Mouse (Mus musculus): ENCODE results near the gene Wnt1. TPM values are rescaled to one million over a fixed set of nuclear protein-coding genes. Genes with fewer than 3 reads are reported as not detected.
"Not testable (repeated sequence)": the region's sequence is repeated elsewhere in the genome, so short reads cannot be mapped to it uniquely, and the experiment has no call there.

The Wnt1 gene
- polyA plus RNA-seq, 1 experiment from 2014 or later: not detected

- Histone ChIP-seq H3K9me3 (replicated peaks) (no peaks in the 10 kb centered on the region), H3K27ac (ENCODE audit: poor library complexity, severe bottlenecking) (no peak overlapping the region), H3K9ac (peak overlapping the region; percentile 62), H3K4me2 (peak overlapping the region; percentile 97), H3K4me1 (replicated peaks) (peaks cover 62% of the 10 kb centered on the region), H3K4me3 (peak overlapping the region; percentile 56), H3K27me3 (replicated peaks) (peaks cover 87% of the 10 kb centered on the region), H3K36me3 (peaks cover 14% of the 10 kb centered on the region)
- WGBS: under 1% methylated on average over 58 of the region's 58 CpGs
- ATAC-seq (ENCODE audit: insufficient number of reproducible peaks, low FRiP score): no peak
These were observed 17.4 kb downstream of the Wnt1 start for GRCm38 (mm10) chr15:98806809-98807770.

- peak overlapping the region; percentile 56 for H3K4me3 ChIP-seq
- peaks cover 77% of the 10 kb centered on the region for H3K27me3 ChIP-seq (replicated peaks)
- ATAC-seq (ENCODE audit: insufficient number of reproducible peaks, low FRiP score): 0 out of 2 replicates have a peak, but pooled peaks have one; percentile 19
- no peak overlapping the region for H3K27ac ChIP-seq (ENCODE audit: poor library complexity, severe bottlenecking)
- H3K36me3 ChIP-seq: peaks cover 23% of the 10 kb centered on the region
- H3K9ac ChIP-seq: peak overlapping the region; percentile 62
- H3K4me1 ChIP-seq (replicated peaks): peaks cover 59% of the 10 kb centered on the region
- H3K4me2 ChIP-seq: peak overlapping the region; percentile 97
- no peaks in the 10 kb centered on the region for H3K9me3 ChIP-seq (replicated peaks)
- under 1% methylated on average over 33 of the region's 34 CpGs for WGBS
These were observed 18.4 kb downstream of the Wnt1 start for GRCm38 (mm10) chr15:98807895-98808650.

GRCm38 (mm10) chr15:98808651-98809134 is 19.0 kb downstream of the Wnt1 start:
- Histone ChIP-seq H3K9me3 (replicated peaks) (no peaks in the 10 kb centered on the region), H3K4me2 (peak overlapping the region; percentile 97), H3K27ac (ENCODE audit: poor library complexity, severe bottlenecking) (no peak overlapping the region), H3K36me3 (peaks cover 29% of the 10 kb centered on the region), H3K4me3 (peak overlapping the region; percentile 56), H3K9ac (no peak overlapping the region), H3K4me1 (replicated peaks) (peaks cover 53% of the 10 kb centered on the region), H3K27me3 (replicated peaks) (peaks cover 71% of the 10 kb centered on the region)
- no peak for ATAC-seq (ENCODE audit: insufficient number of reproducible peaks, low FRiP score)
- 13% methylated on average over 6 of the region's 6 CpGs for WGBS

GRCm38 (mm10) chr15:98809390-98809789 is 19.7 kb downstream of the Wnt1 start, which contains the start of gene Ddn:
Gene Ddn, minus strand, starts transcription at chr15:98809490.
- Histone ChIP-seq H3K36me3 (peaks cover 36% of the 10 kb centered on the region), H3K27ac (ENCODE audit: poor library complexity, severe bottlenecking) (no peak within 1 kb of the TSS), H3K4me3 (peak within 1 kb of the TSS; percentile 56), H3K4me1 (replicated peaks) (peaks cover 50% of the 10 kb centered on the region), H3K4me2 (peak within 1 kb of the TSS; percentile 97), H3K9ac (no peak within 1 kb of the TSS; the same call in 1 of the 2 replicates), H3K27me3 (replicated peaks) (peaks cover 64% of the 10 kb centered on the region), H3K9me3 (replicated peaks) (no peaks in the 10 kb centered on the region)
- no peak for ATAC-seq (ENCODE audit: insufficient number of reproducible peaks, low FRiP score)
- WGBS: 37% methylated on average over 3 of the region's 3 CpGs

- H3K4me2 ChIP-seq; ATAC-seq (ENCODE audit: insufficient number of reproducible peaks, low FRiP score); H3K27ac ChIP-seq (ENCODE audit: poor library complexity, severe bottlenecking); H3K9me3 ChIP-seq (replicated peaks); H3K4me3 ChIP-seq; H3K9ac ChIP-seq: not testable (repeated sequence)
- 70% methylated on average over 6 of the region's 6 CpGs for WGBS
- H3K27me3 ChIP-seq (replicated peaks): peaks cover 56% of the 10 kb centered on the region
- peaks cover 45% of the 10 kb centered on the region for H3K4me1 ChIP-seq (replicated peaks)
- peaks cover 43% of the 10 kb centered on the region for H3K36me3 ChIP-seq
These were observed 20.6 kb downstream of the Wnt1 start for GRCm38 (mm10) chr15:98810212-98810611.

GRCm38 (mm10) chr15:98812741-98813424 is 23.2 kb downstream of the Wnt1 start:
- Histone ChIP-seq H3K9me3 (replicated peaks) (no peaks in the 10 kb centered on the region), H3K4me2 (no peak overlapping the region), H3K27ac (ENCODE audit: poor library complexity, severe bottlenecking) (no peak overlapping the region), H3K4me1 (replicated peaks) (peaks cover 18% of the 10 kb centered on the region), H3K27me3 (replicated peaks) (peaks cover 29% of the 10 kb centered on the region), H3K9ac (no peak overlapping the region), H3K36me3 (peaks cover 62% of the 10 kb centered on the region), H3K4me3 (no peak overlapping the region)
- 0 out of 2 replicates have a peak, but pooled peaks have one; percentile 5 for ATAC-seq (ENCODE audit: insufficient number of reproducible peaks, low FRiP score)
- WGBS: 88% methylated on average over 20 of the region's 20 CpGs

GRCm38 (mm10) chr15:98818171-98818570 is 28.5 kb downstream of the Wnt1 start:
- Histone ChIP-seq H3K9ac (no peak overlapping the region), H3K4me2 (no peak overlapping the region), H3K27ac (ENCODE audit: poor library complexity, severe bottlenecking) (no peak overlapping the region), H3K4me1 (replicated peaks) (peaks cover 9% of the 10 kb centered on the region), H3K9me3 (replicated peaks) (no peaks in the 10 kb centered on the region), H3K36me3 (peaks cover 74% of the 10 kb centered on the region), H3K4me3 (no peak overlapping the region), H3K27me3 (replicated peaks) (no peaks in the 10 kb centered on the region)
- no peak for ATAC-seq (ENCODE audit: insufficient number of reproducible peaks, low FRiP score)
- 87% methylated on average over 7 of the region's 7 CpGs for WGBS

GRCm38 (mm10) chr15:98820937-98821336 is 31.3 kb downstream of the Wnt1 start:
- peaks cover 73% of the 10 kb centered on the region for H3K36me3 ChIP-seq
- H3K4me2 ChIP-seq: no peak overlapping the region
- no peaks in the 10 kb centered on the region for H3K27me3 ChIP-seq (replicated peaks)
- H3K9ac ChIP-seq: peak overlapping the region; percentile 46
- peaks cover 9% of the 10 kb centered on the region for H3K4me1 ChIP-seq (replicated peaks)
- ATAC-seq (ENCODE audit: insufficient number of reproducible peaks, low FRiP score): no peak
- WGBS: 75% methylated on average over 4 of the region's 4 CpGs
- peak overlapping the region; percentile 49 for H3K27ac ChIP-seq (ENCODE audit: poor library complexity, severe bottlenecking)
- H3K9me3 ChIP-seq (replicated peaks): no peaks in the 10 kb centered on the region
- H3K4me3 ChIP-seq: no peak overlapping the region

GRCm38 (mm10) chr15:98821403-98821802 is 31.7 kb downstream of the Wnt1 start:
- no peak for ATAC-seq (ENCODE audit: insufficient number of reproducible peaks, low FRiP score)
- Histone ChIP-seq H3K27me3 (replicated peaks) (no peaks in the 10 kb centered on the region), H3K4me1 (replicated peaks) (peaks cover 9% of the 10 kb centered on the region), H3K36me3 (peaks cover 71% of the 10 kb centered on the region), H3K9ac (no peak overlapping the region), H3K4me2 (no peak overlapping the region), H3K9me3 (replicated peaks) (no peaks in the 10 kb centered on the region), H3K27ac (ENCODE audit: poor library complexity, severe bottlenecking) (no peak overlapping the region), H3K4me3 (no peak overlapping the region)
- 42% methylated on average over 10 of the region's 10 CpGs for WGBS

- Histone ChIP-seq H3K4me3 (no peak overlapping the region), H3K9ac (no peak overlapping the region), H3K4me2 (no peak overlapping the region), H3K27me3 (replicated peaks) (no peaks in the 10 kb centered on the region), H3K9me3 (replicated peaks) (no peaks in the 10 kb centered on the region), H3K27ac (ENCODE audit: poor library complexity, severe bottlenecking) (no peak overlapping the region), H3K4me1 (replicated peaks) (peaks cover 13% of the 10 kb centered on the region), H3K36me3 (peaks cover 63% of the 10 kb centered on the region)
- 89% methylated on average over 5 of the region's 5 CpGs for WGBS
- ATAC-seq (ENCODE audit: insufficient number of reproducible peaks, low FRiP score): no peak
These were observed 32.5 kb downstream of the Wnt1 start for GRCm38 (mm10) chr15:98822147-98822546.
